Mouse (Mus musculus) kidney, adult 2 months (tissue): ENCODE measurements around the gene Kcnab1.

Experiments used
- CTCF ChIP-seq: fragments of 200-500 bp; conservative IDR thresholded peaks from 2 replicates; pipeline ENCODE4 v1.5.1; 2011; ENCODE audit warnings: low read depth, mild to moderate bottlenecking, control low read depth, low read length, moderate library complexity, mixed read lengths; ENCODE audit not compliant: insufficient read depth, insufficient read length
- POLR2A ChIP-seq: fragments of 200-500 bp; IDR thresholded peaks from one replicate; pipeline ENCODE4 v1.6.1; 2011; ENCODE audit warnings: low read depth, low read length, control low read depth

DNA sequence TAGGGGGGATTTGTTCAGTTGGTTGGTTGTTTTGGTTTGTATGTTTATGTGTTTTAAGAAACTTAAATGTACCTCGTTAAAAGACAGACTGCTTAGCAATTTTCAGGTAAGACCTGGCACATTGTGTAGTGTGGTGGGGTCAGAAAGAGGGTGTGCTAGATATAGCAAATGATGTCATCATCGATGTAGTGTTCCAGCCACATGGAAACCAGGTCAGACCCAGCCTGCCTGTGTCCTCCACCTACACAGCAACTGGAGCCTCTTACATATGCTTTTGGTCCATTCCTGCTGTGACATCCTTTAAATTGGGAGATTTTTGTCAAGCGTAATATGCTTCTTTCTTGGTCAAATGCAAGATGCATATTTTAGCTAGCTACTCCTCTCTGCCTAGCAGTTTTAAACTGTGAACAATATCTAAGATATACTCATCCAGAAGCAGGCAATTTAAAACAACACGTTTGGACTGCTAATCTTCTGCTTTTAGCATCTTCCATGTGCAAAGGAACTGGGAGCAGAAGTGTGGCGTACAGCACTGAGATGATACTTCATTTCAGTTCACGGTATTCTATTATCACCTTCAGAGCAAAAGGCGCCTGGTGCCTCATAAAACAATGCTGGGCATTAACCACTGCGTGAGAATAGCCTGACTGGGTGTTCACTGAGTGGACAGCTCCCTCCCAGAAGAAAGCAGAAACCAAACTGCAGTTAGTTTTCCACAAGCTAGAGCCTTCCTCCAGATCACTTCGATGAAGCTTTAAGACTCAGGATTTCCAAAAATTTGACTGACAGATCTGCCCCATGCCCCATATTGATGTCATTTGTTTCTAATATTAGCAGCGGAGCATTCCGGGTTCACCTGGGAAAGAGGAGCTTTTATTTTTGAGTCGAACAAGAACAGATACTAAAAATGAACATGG is 153.6 kb downstream of the Kcnab1 start:
- TF ChIP-seq CTCF = no peak
- no peak for TF ChIP-seq POLR2A
